Mouse (Mus musculus) layer of hippocampus, adult 18-20 months (tissue): ENCODE data around the gene Zfp526. TPM values are rescaled to one million over a fixed set of nuclear protein-coding genes. Genes with fewer than 3 reads are reported as not detected.
A peak's percentile ranks its signal among the peaks of the same experiment; 100 is the strongest.

Source experiments
- DNase-seq, 2 experiments: peaks; one replicate each; pipeline ENCODE4 v3.0.0; 2022; ENCODE audit warnings: low spot score in 2 of 2
- total RNA-seq, 2 experiments: library from RNA; stranded (reverse); gene quantifications; 2 replicates each; pipeline ENCODE4 v1.2.3; 2021

Gene Zfp526
- total RNA-seq, 2 experiments from 2014 or later = 12.6 to 12.7 TPM

DNA sequence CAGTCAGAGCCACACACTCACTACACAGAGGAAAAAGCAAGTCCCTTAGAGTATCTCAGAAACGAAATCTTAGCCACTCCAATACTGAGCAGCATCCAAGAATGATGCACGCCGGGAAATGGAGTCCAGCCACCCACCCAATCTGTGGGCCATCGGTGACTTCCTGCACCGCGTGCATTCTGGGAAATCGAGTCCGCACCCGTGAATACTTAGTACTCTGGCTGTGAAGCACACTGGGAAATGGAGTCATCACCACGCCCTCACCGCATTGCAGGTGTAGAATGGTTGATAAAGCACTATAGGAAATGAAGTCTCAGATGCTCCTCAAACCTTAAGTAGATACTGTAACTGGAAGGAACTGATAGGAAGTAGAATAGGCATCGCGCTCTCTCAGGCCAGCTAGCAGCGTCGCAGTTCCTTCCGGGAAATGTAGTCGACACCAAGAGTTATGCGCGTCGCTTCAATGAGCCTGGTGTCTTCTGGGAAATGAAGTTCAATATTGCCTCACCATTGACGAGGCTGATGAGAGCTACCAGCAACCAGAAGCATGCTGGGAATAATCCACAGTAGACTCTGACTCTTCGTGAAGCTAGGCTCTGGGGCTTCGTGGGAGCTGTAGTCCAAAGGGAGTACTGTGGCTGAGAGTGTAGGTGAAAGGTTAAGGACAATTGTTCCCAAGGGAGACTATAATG, 16.9 kb downstream of the Zfp526 start:
- DNase-seq = peak; percentile 93 to 99

DNA sequence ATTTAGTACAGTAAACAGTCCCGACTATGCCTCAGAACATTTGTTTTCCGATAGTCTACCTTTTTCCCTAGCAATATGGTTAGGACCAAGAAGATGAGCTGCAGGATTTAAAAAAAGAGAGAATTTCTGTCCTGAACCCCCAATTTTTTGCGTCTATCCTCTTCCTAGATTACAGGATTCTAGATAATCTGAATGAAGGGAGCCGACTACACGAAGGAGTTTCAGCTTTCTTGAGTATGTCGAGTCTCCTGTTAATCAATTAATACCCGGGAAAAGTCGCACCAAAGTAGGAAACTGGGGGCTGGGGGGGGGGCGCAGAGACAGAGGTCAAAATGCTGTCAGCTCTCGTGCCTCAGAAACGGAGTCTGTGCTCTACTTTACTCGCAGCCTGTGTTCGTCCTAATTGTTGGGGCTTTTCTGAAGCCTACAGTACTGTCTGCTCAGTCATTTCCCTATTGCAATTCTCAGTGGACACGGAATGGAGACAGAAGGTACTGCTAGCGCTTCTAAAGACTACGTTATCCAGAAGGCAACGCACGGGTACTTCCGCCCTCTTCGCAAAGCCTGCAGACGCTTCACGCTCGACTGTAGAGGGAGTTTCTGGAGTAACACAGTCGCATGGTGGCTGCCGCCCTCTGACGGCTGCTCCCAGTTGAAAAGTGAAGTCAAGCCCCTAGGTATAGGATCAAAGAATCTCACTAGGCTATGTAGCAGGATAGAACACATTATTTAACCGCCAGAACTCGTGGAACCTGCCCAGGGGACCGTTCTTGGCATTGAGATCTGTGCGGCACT, 17.8 kb downstream of the Zfp526 start:
- DNase-seq = peak; percentile 86 to 92

DNA sequence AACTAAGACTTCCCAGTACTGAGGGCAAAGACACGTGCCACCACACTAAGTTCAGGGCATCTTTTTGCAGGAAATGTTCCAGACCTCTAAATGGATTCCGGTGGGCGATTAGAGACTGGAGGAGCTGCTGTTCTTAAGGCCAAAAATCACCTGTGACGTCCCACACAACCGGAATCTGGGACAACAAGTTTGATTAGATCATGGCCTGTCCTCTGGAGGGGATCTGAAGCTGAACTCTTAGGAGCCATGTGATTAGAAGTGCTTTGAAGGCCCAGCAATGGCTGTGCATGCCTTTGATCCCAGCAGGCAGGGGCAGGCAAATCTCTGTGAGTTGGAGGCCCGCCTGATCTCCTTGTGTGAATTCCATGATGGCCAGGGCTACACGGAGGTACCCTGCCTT, 19.4 kb downstream of the Zfp526 start:
- no peak for DNase-seq

DNA sequence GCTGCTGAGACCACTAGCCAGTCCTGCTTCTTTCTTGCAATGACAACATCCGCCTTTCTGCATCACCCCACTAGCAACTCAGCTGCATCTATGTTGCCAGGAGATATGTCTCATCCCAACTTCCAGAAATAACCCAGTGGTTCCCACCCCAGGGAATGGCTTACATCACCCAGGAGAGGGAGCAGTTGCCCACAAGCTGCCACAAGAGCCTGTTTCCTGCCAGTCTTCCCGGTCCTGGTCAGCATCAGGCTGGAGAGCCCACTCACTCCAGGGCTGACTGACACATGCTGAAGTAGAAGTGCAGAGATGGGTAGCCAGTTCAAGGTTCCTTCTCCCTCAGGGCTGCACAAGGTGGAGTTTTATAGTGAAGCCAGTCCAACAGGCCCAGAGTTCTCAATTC, 19.8 kb downstream of the Zfp526 start:
- peak in 1 of 2 experiments; percentile 87 for DNase-seq

DNA sequence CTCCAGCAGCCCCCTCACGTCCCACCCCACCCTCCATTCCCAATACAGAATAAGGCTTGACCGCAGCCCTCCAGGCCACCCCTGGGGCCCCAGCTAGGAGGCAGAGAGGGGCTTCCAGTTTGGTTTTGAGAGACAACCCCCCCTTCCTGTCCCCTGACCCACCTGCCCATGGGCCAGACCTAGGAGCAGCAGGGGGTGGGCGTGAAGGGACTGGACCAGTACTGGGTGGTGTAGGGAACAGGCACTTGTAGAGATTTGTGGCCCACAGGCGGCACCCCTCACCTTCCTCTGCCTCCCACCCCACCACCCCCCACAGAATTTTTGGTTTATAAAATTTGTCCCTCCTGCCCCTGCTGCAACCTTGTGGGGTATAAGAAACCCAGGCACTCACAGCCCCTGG, 22.1 kb downstream of the Zfp526 start:
- DNase-seq = no peak

DNA sequence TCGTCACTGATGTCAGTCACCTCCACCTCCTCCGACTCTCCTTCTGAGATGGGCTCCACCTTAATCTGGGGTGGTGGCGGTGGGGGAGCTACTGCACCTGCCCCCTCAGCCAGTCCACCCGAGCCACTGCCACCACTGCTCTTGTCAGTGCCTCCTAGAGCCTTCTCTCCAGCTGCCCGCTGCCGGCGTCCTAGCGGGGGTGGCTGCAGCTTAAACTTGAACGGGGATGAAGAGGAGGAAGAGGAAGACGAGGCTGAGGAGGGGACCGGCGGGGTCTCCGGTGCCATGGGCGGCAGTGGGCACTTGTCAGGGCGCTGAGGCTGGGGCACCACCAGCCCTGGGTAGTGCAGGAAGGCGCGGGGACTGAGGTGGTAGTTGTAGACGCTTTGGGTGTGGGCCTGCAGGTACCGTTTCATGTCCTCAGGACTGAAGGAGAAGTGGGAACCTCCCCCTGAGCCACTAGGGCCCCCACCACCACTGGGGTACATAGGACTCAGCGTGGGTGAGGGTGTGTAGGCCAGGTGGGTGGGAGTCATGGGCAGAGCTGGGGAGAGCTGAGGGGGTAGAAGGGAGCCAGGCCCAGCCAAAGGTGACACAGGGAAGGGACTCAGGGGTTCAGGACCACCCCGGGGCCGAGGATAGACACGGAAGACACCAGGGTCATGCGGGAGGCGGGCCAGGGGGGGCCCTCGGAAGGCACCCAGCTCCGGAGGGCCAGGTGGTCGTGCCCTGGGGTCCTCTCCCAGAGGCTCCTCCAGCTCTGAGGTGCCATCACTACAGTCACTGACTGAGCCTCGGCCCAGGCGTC, 23.5 kb downstream of the Zfp526 start:
- no peak for DNase-seq

DNA sequence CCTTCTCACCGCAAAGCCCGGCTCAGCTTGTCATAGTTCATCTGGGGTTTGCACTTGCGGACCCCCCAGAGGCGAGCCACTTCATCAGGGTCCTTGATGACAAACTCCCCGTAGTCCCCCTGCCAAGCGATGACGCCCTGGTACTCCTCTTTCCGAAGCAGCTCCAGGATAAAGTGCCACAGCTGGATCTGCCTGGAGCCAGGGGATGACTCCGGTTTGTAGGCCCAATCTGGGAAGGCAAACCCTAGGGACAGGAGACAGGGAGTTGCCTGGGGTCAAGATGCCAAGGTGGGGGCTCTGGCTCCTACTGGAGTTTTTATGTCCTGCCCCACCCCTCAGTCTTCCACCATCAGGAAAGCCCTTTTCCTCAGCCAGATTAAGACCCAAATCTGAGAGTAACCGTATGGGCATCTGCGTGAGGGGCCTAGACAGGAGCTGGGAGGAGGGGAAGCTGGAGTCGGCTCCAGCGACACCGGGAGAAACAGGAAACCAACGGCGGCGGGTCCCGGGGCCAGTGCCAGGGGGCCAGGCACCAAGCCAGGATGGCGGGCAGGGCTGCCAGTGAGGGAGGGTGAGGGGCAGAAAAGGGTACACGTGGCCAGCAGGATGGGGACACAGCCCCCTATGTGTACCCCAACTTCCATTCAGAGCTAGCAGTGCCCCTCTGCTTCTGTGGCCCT, 25.0 kb downstream of the Zfp526 start:
- peak; percentile 61 to 72 for DNase-seq

DNA sequence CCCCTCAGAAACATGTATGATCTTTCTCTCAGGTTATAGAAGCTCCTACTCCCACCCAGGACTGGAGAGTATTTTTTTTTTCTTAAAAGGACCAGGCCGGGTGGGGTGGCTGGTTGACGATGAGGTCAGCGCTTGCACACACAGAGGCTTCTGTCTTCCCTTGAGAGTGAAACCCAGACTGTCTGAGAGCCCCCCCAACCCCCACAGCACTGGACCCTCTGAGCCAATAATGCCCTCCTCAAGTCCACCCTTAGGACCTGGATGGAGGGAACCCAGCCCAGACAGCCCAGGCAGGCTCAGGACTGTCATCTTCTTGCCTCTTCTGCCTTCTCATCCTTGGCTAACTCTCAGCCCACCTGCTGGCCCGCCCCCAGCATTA, 25.5 kb downstream of the Zfp526 start:
- DNase-seq = no peak

DNA sequence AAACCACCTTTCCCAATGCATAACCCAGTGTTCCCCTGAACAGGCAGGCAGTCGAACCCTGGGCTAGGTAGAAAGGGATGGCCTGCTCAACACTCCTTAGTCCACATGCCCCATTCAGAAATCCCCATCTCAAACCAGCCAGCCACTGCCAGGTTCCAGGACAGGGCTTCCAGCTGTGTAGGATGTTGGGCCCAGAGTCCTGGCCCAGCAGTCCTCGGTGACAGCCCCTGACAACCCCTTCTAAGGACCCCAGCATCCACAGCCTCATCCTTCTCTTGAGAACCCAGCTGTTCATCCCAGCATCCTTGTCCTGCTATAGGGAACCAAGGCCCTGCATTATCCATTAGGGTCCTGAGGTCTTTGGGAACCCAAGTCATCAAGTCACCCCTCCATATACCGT, 26.3 kb downstream of the Zfp526 start:
- DNase-seq = no peak

DNA sequence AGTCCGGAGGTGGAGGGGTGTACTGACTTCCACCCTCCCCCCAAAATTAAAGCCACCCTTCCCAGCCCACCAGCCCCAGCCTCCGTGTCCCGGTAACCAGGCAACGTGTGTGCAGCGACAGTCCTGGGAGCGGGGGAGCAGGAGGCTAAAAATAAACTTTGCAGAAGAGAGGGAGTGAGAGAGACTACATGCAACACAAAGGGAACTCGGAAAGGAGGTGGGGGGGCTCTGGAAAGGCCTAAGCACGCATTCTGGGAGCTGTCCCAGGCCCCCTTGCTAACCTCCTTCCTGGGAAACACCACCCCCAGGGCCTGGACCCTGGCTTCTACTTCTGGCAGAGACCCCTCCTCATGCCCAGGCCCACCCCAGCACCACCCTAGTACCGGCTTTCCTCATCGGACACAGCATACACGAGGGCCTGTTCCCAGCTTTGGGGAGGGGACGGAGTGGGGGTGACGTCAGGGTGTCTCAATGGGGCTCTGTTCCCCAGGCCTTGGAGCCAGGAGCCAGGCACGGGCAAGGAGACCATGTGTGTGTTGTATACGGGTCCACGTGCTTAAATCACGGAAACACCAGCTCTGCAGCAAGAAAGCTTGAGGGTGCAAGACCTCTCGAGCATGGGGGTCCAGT, 26.9 kb downstream of the Zfp526 start:
- DNase-seq = peak; percentile 72 to 83

DNA sequence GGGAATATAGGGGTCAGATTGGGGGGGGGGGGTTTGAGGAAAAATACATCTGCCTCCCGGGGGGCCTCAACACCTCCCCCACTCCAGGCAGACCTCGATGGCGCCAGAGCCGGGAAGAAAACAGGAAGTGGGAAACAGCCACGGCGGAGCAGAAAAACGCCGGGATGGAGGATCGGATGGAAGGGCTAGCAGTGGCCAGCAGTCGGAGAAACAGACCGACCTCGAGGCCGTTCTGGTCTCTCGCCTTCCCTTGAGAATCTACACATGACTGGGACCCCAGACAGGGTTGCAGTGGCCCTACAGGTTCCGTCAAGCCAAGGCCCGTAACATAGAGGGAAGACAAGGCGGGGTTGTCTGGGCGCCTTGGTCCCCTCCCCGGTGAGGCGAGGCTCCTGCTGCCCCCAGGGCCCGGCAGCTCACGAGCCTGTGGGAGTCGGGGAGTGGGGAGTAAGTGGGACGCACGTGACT, 27.7 kb downstream of the Zfp526 start:
- DNase-seq = no peak

DNA sequence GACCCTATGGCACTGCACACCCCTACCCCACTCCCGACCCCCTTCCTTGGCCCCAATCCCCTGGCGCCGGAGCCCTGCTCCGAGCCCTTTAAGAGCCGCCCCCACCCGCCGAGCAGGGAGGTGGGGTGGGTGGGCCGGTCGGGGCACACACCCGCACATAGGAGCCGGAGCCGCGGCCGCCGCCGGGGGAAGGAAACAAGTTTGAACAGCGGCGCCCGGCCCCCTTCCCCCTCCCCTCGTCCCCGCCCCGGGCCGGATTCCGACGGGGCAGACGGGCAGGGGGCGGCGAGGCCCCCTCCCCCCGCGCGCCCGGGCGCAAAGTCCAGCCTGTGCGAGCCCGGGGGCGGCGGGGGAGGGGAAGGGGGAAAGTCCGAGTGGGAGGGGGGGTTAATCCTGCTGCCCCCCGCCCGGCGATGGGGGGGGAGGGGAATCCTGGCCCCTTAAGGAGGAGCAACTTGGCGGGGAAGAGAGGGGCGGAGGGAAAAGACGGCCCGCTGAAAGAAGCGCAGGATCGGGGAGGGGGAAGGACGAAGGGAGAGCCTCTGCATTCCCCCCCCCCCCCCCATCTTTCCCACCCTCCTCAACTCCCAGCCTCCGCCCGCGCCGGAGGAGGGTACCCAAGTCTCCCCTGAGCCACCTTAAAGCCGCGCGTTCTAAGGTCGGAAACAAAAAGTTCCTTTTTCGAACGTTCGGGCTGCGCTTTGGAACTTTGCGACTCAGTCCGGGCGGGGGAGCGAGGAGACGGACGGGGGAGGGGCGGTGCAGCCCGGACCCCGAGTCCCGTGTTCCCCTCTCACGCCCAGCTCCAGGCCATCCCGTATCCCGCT, 28.3 kb downstream of the Zfp526 start:
- DNase-seq = peak in 1 of 2 experiments; percentile 68

DNA sequence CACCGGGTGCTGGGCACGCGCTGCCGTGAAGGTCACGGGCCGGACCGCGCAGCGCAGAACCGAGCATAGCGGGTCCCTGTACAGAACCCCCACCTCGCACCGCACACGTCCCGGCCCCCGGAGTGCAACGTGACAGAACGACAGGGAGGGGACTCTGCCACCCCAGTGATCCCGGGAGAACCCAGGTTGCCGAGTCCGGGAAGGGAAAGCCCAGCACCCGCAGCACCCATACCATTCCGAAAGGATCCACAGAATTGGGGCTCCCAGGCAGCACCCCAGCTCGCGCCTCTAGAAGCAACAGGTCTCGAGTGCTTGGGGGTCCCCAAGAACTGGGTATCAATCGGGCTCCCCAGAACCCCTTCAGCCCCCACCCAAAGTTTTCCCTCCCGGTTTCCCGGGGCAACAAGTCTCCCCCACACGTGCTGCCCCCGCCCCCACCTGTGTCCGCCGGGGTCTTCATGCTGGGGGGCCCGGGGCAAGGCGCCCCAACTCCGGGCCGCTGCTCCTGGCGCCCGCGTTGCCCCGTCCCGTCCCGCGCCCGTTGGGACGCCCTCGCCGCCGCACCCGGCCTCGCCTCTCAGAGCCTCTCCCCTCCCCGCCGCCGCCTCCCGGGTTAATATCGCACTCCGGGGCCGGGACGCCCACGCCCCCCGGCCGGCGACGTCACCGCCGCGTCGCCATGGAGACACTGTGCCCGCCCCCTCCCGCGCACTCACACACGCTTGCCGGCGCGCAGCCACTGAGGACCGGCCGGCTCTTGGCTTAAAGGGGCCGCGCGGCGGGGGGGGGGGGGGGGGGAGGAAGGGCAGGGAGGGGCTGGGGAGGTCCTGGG, 29.1 kb downstream of the Zfp526 start, which contains the start of gene Erf:
Erf (minus strand) TSS at position 621 of the 832 bp plus-strand sequence.
- DNase-seq = peak; percentile 91 to 97

DNA sequence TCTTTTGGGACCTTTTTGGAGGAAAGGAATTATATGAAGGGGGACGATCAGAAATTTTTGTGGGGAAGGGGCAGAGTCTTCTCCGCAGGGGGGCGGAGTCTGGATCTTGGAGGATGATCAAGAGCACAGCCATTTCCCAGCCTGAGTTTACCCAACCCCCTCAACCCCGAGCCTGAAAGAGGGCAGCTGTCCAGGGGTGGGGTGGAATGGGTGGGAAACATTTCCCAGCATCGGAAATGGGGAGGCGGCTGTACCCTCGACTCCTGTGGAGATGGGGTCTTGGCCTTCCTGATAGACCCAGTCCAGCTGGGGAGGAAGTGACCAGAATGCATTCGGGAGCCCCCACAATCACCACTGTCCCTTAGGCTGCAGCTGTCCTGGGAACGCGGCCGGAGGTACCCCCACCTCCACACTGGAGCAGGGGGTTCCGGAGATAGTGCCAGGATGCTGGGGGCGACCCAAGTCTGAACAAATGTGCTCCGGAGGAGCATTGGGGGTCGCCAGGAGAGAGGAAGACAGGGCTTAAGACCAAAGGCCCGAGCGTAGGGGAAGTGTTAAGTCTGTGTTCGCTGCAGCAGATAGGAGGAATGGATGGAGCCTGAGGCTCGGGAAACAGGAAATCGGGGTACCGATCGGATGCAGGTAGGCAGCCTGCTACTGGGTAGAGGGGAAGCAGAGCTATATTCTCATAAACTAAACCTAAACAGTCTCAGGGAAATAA, 30.0 kb downstream of the Zfp526 start:
- peak in 1 of 2 experiments; percentile 47 for DNase-seq

DNA sequence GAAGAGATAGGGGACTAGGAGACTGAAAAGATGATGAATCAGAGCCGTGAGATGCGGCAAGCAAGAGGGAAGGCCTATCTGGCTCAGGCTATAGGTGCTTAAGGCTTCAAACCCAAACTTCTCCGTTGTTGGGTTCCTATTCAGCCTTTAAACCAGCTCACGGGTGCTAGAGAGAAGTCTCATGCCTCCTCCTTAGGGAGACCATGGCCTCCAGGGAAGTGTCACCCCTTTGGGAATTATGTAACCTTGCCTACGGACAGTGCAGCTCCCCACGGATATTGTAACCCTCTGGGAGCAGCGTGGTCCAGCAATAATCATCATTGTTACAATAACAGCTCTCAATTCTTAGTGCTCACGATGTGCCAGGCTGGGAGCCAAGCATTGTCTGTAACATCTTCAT, 30.6 kb downstream of the Zfp526 start:
- peak in 1 of 2 experiments; percentile 63 for DNase-seq

DNA sequence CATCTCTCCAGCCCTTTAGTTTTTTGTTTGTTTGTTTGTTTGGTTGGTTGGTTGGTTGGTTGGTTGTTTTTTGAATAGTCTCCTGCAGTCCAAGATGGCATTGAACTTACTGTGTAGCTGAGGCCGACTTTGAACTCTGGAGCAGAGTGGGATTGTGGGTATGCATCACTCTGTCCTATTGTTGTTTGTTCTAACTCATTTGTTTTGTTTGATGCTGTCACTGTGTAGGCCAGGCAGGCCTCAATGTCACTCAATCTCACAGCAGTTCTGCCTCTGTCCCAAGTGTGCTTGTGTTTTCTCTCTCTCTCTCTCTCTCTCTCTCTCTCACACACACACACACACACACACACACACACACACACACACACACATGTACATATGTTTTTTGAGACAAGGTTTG, 40.7 kb downstream of the Zfp526 start:
- no peak for DNase-seq

DNA sequence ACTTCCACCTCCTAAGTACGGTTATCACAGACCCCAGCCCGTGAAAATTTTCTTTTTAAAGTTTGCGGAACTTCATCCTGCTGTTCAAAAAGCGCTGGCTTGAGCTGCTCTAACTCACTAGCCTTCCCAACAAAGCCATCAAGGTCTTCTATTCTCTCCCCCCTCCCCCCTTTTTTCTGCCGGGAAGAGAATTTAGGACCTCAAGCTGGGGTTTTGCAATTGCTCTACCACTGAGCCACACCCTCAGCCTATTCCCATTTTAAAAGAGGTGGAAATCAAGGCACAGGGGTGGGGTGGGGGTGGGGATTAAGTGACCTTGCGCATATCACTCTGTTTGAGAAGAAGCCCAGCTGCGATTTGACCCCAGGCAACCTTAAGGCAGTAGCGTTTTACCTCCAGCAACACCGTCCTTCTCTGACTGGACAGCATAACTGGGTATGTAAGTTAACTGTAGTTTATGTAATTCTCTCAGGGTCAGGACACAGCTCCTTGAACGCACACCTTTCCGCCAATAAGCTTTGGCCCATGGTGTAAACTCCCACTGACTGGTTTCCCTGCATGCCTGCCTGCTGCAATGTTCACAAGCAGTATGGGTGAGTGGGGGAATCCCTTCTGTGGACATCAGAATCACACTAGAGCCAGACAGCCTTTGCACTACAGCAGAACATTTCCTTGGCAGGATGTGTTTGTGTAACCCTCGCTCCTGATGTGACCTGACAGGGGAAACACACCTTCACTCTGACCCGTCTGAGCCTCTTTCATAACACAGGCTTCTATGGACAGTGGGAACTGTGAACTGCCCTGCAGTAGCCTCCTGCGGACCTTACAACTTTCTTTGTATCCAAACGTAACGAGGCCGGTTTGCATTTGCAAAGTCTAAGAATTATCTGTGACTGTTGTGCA, 43.0 kb downstream of the Zfp526 start:
- no peak for DNase-seq
